Mouse (Mus musculus) erythroblast, embryonic 14.5 days (primary cell): ENCODE measurements around the gene Abcg8. TPM values are rescaled to one million over a fixed set of nuclear protein-coding genes. Genes with fewer than 3 reads are reported as not detected.

Experiments used
- H3K27me3 ChIP-seq: 2 replicates; pipeline ENCODE4 v1.6.1; 2012; ENCODE audit warnings: inconsistent platforms; ENCODE audit not compliant: control insufficient read depth
- H3K36me3 ChIP-seq: 2 replicates; pipeline ENCODE4 v1.6.1; 2012; ENCODE audit warnings: mild to moderate bottlenecking, inconsistent platforms; ENCODE audit not compliant: control insufficient read depth
- H3K4me1 ChIP-seq: 2 replicates; pipeline ENCODE4 v1.6.1; 2012; ENCODE audit warnings: inconsistent platforms; ENCODE audit not compliant: control insufficient read depth
- H3K4me3 ChIP-seq: replicated peaks from 2 replicates; pipeline ENCODE3; 2012; ENCODE audit warnings: moderate library complexity, mild to moderate bottlenecking, inconsistent platforms
- H3K9me3 ChIP-seq: 2 replicates; pipeline ENCODE4 v1.6.1; 2012; ENCODE audit warnings: low read length, inconsistent platforms, mixed read lengths; ENCODE audit not compliant: control insufficient read depth
- GATA1 ChIP-seq: IDR thresholded peaks from 2 replicates; pipeline ENCODE4 v1.6.1; 2012; ENCODE audit warnings: low read length, inconsistent platforms, mixed read lengths
- TAL1 ChIP-seq: IDR thresholded peaks from 3 replicates; pipeline ENCODE4 v1.6.1; 2012; ENCODE audit warnings: low read length, inconsistent platforms, mixed read lengths
- polyA plus RNA-seq: library from polyadenylated mRNA; stranded (reverse); fragments of >175 nt; gene quantifications from 2 replicates; pipeline ENCODE4 v1.2.3, GENCODE M21; 2012

Abcg8 gene
- polyA plus RNA-seq = not detected in 2 replicates

GRCm38 (mm10) chr17:84675951-84676366 lies at the start of gene Abcg8:
Gene Abcg8 (plus strand): TSS chr17:84676302.
- H3K4me1 ChIP-seq = no peaks in the 10 kb centered on the region
- H3K9me3 ChIP-seq = no peaks in the 10 kb centered on the region
- no peak within 1 kb of the TSS for H3K4me3 ChIP-seq
- H3K36me3 ChIP-seq = no peaks in the 10 kb centered on the region
- TF ChIP-seq TAL1 (no peak), GATA1 (no peak)
- H3K27me3 ChIP-seq = peaks cover 20% of the 10 kb centered on the region

- no peak for TF ChIP-seq GATA1
- TF ChIP-seq TAL1 = no peak
- Histone ChIP-seq H3K4me3 (no peak overlapping the region), H3K9me3 (no peaks in the 10 kb centered on the region), H3K4me1 (peaks cover 4% of the 10 kb centered on the region), H3K27me3 (no peaks in the 10 kb centered on the region), H3K36me3 (no peaks in the 10 kb centered on the region)
Observed at GRCm38 (mm10) chr17:84626857-84627305, 49.2 kb upstream of the Abcg8 start.

- H3K4me1 ChIP-seq = peaks cover 4% of the 10 kb centered on the region
- no peaks in the 10 kb centered on the region for H3K27me3 ChIP-seq
- H3K36me3 ChIP-seq = no peaks in the 10 kb centered on the region
- no peaks in the 10 kb centered on the region for H3K9me3 ChIP-seq
- TF ChIP-seq GATA1 = no peak
- TF ChIP-seq TAL1 = no peak
- no peak overlapping the region for H3K4me3 ChIP-seq
Observed at GRCm38 (mm10) chr17:84627721-84628120, 48.4 kb upstream of the Abcg8 start.

GRCm38 (mm10) chr17:84628611-84629010 lies 47.5 kb upstream of the Abcg8 start:
- H3K9me3 ChIP-seq = no peaks in the 10 kb centered on the region
- H3K36me3 ChIP-seq = no peaks in the 10 kb centered on the region
- H3K4me3 ChIP-seq = no peak overlapping the region
- no peak for TF ChIP-seq TAL1
- TF ChIP-seq GATA1 = no peak
- H3K27me3 ChIP-seq = no peaks in the 10 kb centered on the region
- H3K4me1 ChIP-seq = peaks cover 4% of the 10 kb centered on the region

GRCm38 (mm10) chr17:84631836-84632235 lies 44.3 kb upstream of the Abcg8 start:
- H3K27me3 ChIP-seq = no peaks in the 10 kb centered on the region
- no peaks in the 10 kb centered on the region for H3K36me3 ChIP-seq
- no peak overlapping the region for H3K4me3 ChIP-seq
- H3K9me3 ChIP-seq = no peaks in the 10 kb centered on the region
- TF ChIP-seq GATA1 (no peak), TAL1 (no peak)
- no peaks in the 10 kb centered on the region; the same call in 1 of the 2 replicates for H3K4me1 ChIP-seq

GRCm38 (mm10) chr17:84633443-84633842 lies 42.7 kb upstream of the Abcg8 start:
- no peaks in the 10 kb centered on the region for H3K36me3 ChIP-seq
- no peak overlapping the region for H3K4me3 ChIP-seq
- H3K27me3 ChIP-seq = no peaks in the 10 kb centered on the region

GRCm38 (mm10) chr17:84636328-84636727 lies 39.8 kb upstream of the Abcg8 start:
- H3K27me3 ChIP-seq = no peaks in the 10 kb centered on the region
- H3K36me3 ChIP-seq = no peaks in the 10 kb centered on the region
- H3K4me1 ChIP-seq = no peaks in the 10 kb centered on the region
- no peak overlapping the region for H3K4me3 ChIP-seq
- H3K9me3 ChIP-seq = no peaks in the 10 kb centered on the region
- TF ChIP-seq GATA1 (no peak), TAL1 (no peak)

More at GRCm38 (mm10) chr17:84633443-84633842, 42.7 kb upstream of the Abcg8 start:
- Histone ChIP-seq H3K9me3 (no peaks in the 10 kb centered on the region), H3K4me1 (no peaks in the 10 kb centered on the region)
- no peak for TF ChIP-seq TAL1
- no peak for TF ChIP-seq GATA1

GRCm38 (mm10) chr17:84637971-84638370 lies 38.1 kb upstream of the Abcg8 start:
- TF ChIP-seq TAL1 (no peak), GATA1 (no peak)
- H3K4me1 ChIP-seq = no peaks in the 10 kb centered on the region
- no peaks in the 10 kb centered on the region for H3K36me3 ChIP-seq
- H3K27me3 ChIP-seq = no peaks in the 10 kb centered on the region
- no peaks in the 10 kb centered on the region for H3K9me3 ChIP-seq
- no peak overlapping the region for H3K4me3 ChIP-seq

GRCm38 (mm10) chr17:84639796-84640378 lies 36.2 kb upstream of the Abcg8 start:
- TF ChIP-seq TAL1 (no peak), GATA1 (no peak)
- H3K9me3 ChIP-seq = no peaks in the 10 kb centered on the region
- H3K4me3 ChIP-seq = no peak overlapping the region
- no peaks in the 10 kb centered on the region for H3K36me3 ChIP-seq
- no peaks in the 10 kb centered on the region for H3K4me1 ChIP-seq
- H3K27me3 ChIP-seq = no peaks in the 10 kb centered on the region

- Histone ChIP-seq H3K4me3 (no peak overlapping the region), H3K27me3 (no peaks in the 10 kb centered on the region), H3K9me3 (no peaks in the 10 kb centered on the region), H3K36me3 (no peaks in the 10 kb centered on the region), H3K4me1 (no peaks in the 10 kb centered on the region)
- no peak for TF ChIP-seq GATA1
- TF ChIP-seq TAL1 = no peak
Observed at GRCm38 (mm10) chr17:84641893-84642292, 34.2 kb upstream of the Abcg8 start.
